Mouse (Mus musculus): ENCODE results near the gene Hs3st6. TPM values are rescaled to one million over a fixed set of nuclear protein-coding genes. Genes with fewer than 3 reads are reported as not detected.

Gene Hs3st6
- not detected for total RNA-seq (2023)

DNA sequence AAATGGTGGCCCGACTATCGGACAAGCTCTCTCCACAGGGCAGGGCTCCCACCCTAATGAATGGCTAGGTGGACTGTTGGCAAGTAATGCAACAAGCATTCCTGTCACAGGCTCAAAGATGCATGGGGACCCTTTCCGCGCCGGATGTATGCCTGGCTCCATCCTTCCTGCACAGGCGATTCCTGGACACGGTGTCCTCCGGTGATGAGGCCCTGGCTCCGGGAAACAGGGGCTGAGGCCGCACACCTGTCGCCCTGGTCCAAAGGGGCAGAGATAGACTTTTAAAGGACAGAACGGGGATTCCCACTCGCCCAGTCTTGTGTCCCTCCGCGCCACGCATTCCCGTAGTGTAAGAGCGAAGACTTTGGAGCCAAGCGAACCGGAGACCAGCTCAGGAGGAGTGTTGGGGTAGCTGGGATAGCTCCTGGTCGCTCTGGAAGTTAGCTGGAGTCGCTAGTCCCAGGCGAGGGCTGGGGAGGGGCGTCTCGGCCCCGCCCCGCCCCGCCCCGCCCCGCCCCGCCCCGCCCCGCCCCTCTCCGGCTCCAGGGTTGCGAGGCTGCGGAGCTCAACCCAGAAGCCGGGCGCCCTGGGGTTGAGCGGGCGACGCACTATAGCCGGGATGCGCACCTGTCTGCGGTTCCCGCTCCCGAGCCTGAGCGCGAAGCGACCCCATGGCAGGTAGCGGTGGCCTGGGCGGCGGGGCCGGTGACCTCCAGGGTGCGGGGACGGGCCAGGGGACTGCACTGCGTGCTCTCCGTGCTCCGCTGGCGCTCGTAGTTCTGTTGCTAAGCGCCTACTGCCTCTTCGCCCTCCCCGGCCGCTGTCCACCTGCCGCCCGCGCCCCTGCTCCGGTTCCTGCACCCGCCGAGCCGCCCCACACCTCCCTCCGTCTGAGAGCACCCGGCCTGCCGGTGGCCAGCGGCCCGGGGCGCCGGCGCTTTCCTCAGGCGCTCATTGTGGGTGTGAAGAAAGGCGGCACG lies at the start of gene Hs3st6:
Gene Hs3st6, plus strand, starts transcription at position 574 of the 980 bp plus-strand sequence.

DNA sequence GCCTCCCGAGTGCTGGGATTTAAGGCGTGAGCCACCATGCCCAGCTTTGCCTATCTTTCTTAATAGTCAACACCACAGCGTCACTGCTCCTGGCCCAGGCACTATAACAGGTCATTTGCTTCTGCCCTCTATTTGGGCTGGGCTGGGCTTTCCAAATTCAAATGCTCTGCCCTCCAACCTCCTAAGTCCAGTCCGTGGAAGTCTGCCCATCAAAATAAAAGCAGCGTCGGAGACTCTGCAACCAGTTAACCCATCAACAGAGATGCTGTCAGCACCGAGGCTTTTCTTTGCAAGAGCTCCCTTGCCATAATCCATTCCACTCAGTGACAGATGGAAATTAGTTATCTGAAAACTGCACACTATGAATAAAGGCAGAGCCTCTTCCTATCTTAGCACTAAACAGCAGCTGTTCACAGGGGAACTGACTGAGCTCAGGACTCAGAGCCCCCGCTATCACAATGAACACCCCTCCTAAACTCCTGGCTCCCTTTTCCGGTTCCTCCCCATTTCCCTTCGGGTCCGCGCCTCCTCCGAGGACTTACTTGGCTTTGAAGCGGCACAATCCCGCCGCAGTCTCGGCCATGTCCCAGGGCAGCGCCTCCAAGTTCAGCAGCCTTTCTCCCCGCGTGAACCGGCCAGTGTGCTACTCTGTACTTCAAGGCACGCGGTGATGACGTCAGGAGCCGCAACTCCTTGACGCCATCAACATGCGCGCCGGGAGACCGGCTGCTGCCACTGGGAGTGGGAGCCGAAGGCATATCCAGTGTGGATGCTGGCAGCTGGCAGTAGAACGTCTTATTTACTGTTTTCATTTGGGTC lies 45.6 kb upstream of the Hs3st6 start, which contains the start of gene Tbl3:
Gene Tbl3, minus strand, starts transcription at position 679 of the 819 bp plus-strand sequence.

DNA sequence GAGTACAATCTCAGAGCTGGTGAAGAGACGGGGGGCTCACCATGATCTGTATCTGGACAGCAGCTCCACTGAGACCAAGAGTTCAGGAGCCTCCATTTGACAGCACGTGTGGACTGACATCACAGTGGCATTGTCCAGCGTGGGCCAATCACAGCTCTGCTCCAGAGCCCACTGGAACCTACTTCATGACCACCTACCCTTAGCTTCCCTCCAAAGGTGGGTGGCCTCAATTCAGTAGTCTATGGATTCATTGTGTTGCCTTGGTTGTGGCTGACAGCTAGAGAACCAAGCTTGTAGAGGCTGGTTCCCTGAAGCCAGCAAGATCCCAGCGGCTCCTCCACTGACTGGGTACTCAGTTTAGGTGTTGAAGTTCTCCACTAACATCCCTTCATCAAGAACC lies 34.8 kb upstream of the Hs3st6 start, which contains the start of the genes Rnf151 and Rps2:
Gene Rnf151, minus strand, starts transcription at position 121 of the 400 bp plus-strand sequence.
Gene Rps2, plus strand, starts transcription at position 174 of the 400 bp plus-strand sequence.

DNA sequence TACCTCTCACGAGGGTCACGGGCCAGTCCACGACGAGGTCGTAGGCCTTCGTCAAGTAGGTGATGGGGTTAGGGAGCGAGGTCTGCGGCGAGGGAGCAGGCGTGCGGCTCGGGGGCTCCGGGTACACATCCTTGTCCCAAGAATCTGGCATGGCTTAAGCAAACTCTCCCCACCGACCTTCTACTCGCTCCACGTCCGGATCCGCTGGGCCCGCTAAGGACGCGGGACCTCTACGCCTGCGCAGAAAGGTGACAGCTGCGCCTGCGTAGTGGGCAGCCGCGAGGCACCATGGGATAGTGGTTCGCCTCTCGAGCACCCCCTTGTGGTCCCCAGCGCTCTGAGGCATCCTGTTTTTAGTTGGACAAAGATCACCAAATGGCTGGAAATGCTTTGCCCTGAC lies 28.6 kb upstream of the Hs3st6 start, which contains the start of gene Ndufb10:
Gene Ndufb10, minus strand, starts transcription at position 295 of the 400 bp plus-strand sequence.

DNA sequence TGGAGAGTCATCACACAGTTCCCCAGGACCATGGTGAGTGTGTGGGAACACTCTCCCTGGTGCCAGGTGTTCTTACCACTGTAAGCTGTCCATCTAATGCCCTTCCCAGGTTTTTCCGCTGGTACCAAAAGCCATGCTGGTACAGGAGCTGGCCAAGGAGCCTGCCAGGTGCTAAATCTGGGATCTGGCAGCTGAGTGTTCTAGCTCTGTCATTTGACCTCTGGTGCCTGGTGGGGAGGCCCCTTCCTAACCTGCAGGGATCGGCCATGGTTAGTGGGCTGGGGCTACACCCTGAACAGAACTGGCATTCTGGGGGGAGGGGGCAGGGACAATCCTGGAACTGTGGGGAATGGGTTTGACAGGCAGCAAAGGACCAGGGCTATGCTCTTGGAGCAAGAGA lies 25.2 kb upstream of the Hs3st6 start, which contains the start of gene Rpl3l:
Gene Rpl3l, plus strand, starts transcription at position 203 of the 400 bp plus-strand sequence.

DNA sequence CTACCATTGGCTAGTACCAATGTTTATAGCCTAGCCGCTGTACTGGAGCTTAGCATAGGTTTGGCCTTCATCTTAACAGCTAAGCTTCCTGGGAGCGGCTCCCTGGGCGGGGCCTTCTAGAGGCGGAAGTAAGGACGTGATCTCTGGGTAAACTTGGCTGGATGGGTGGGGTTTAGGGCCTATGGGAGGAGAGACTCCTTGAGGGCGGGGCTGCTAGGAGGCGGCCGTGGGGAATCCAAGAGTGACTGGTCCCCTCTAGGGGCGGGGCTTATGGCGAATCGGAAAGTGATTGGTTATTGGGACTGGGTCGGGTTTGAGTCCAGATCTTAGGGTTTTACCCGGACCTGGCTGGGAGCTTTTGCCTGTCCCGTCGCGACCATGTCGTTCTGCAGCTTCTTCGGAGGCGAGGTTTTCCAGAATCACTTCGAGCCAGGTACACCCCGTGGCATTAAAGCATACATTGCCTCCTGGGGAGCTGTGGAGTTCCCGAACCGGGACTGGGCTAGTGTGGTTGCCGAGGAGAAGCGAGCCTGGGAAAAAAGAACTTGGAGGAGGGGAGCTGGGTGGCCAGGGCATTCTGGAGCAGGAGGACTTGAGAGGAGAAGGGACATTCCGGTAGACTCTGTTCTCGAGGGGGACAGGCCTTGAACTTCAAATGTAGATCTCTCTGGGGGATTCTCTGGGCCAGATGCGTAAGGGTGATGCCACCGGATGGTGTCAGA lies 16.3 kb upstream of the Hs3st6 start, which contains the start of gene Msrb1:
Gene Msrb1, plus strand, starts transcription at position 313 of the 722 bp plus-strand sequence.

DNA sequence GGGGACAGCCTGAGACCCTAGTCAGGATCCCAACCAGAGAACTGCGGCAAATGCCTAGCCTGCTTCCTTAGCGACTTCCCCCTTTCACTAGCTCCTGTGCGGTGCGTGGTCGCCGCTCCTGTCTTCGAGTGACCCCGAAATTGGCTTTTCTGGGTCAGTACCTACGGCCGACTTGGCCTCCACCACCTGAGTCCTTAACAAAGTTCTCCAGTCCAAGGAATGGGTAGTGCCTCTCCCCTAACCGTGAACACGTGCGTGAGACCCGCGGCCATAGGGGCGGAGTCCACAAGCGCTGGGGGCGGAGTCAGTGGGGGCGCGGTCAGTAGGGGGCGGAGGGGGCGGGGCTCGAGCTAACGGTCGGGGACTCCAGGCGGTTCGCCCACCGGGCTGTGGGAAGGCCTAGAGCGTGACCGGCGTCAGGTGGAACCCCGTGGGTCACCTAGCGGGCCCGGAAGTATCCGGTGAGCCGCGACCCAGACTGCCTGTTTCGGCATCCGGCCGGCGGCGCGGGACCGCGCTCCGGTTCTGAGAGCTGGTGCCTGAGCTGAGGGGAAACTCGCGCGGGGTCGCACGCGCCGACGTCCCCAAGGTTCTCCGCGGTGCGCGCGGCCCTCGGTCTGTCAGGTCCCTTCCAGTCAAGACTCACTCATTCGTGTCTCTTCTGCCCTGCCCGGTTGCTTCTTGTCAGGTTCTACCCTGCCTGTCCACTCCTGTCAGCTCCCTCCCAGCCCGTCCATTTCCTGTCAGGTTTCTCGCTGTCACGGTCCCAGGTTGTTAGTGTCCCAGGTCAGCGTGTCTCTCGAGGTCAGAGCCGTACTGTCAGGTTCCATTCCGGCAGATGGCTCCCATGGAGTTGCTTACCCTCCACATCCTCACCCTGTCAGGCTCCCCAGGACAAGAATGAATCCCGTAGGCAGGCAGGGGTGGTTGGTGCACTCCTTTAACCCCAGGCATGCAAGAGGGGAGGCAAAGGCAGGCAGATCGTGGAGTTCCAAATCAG lies 51.5 kb downstream of the Hs3st6 start, which contains the start of gene Meiob:
Gene Meiob, plus strand, starts transcription at position 338 of the 1,000 bp plus-strand sequence.

Other genes starting within 250 kb of the Hs3st6 start
- gene Traf7, start 225.1 kb upstream of the Hs3st6 start, total RNA-seq (2023), result 183 TPM
- gene Rab26, start 218.8 kb upstream of the Hs3st6 start, total RNA-seq (2023), result 2.7 TPM
- gene Pkd1, start 203.2 kb upstream of the Hs3st6 start, total RNA-seq (2023), result 74.3 TPM
- gene Tsc2, start 120.4 kb upstream of the Hs3st6 start, total RNA-seq (2023), result 70.5 TPM
- gene Nthl1, start 120.3 kb upstream of the Hs3st6 start, total RNA-seq (2023), result 4.3 TPM
- gene Slc9a3r2, start 102.7 kb upstream of the Hs3st6 start, total RNA-seq (2023), result not detected
- not detected for gene Npw, start 94.5 kb upstream of the Hs3st6 start, total RNA-seq (2023)
- gene Zfp598, start 83.3 kb upstream of the Hs3st6 start, total RNA-seq (2023), result 62.1 TPM
- gene Syngr3, start 63.0 kb upstream of the Hs3st6 start, total RNA-seq (2023), result not detected
- gene Gfer, start 56.8 kb upstream of the Hs3st6 start, total RNA-seq (2023), result 12.7 TPM
- gene Noxo1, start 56.8 kb upstream of the Hs3st6 start, total RNA-seq (2023), result 2.0 TPM
- gene Tbl3, start 45.3 kb upstream of the Hs3st6 start, total RNA-seq (2023), result 26.6 TPM
- not detected for gene Rnf151, start 34.9 kb upstream of the Hs3st6 start, total RNA-seq (2023)
- gene Rps2, start 34.9 kb upstream of the Hs3st6 start, total RNA-seq (2023), result 1,667 TPM
- gene Ndufb10, start 28.5 kb upstream of the Hs3st6 start, total RNA-seq (2023), result 68.1 TPM
- gene Rpl3l, start 25.2 kb upstream of the Hs3st6 start, total RNA-seq (2023), result not detected
- gene Msrb1, start 16.3 kb upstream of the Hs3st6 start, total RNA-seq (2023), result 32.5 TPM
- gene Meiob, start 51.3 kb downstream of the Hs3st6 start, total RNA-seq (2023), result not detected
- gene Hagh, start 87.2 kb downstream of the Hs3st6 start, total RNA-seq (2023), result 33.1 TPM
- gene Fahd1, start 97.4 kb downstream of the Hs3st6 start, total RNA-seq (2023), result 2.0 TPM
- 0.67 TPM for gene Igfals, start 113.0 kb downstream of the Hs3st6 start, total RNA-seq (2023)
- gene Nubp2, start 133.4 kb downstream of the Hs3st6 start, total RNA-seq (2023), result 53.6 TPM
- gene Spsb3, start 133.7 kb downstream of the Hs3st6 start, total RNA-seq (2023), result 28.9 TPM
- 66.2 TPM for gene Eme2, start 142.1 kb downstream of the Hs3st6 start, total RNA-seq (2023)
- 44.8 TPM for gene Mrps34, start 142.1 kb downstream of the Hs3st6 start, total RNA-seq (2023)
- gene Nme3, start 143.5 kb downstream of the Hs3st6 start, total RNA-seq (2023), result 24.0 TPM
- gene Mapk8ip3, start 184.0 kb downstream of the Hs3st6 start, total RNA-seq (2023), result 226 TPM
- gene Jpt2, start 207.7 kb downstream of the Hs3st6 start, total RNA-seq (2023), result 18.5 TPM